Mouse (Mus musculus) heart, postnatal 0 days (tissue): ENCODE results near the gene Rapgef1. TPM values are rescaled to one million over a fixed set of nuclear protein-coding genes. Genes with fewer than 3 reads are reported as not detected.
A peak's percentile ranks its signal among the peaks of the same experiment; 100 is the strongest.

Experiments used
- ATAC-seq: fragments of 200-750 bp; cut with Nextera tagmentation; 2 replicates; pipeline ENCODE4 v1.8.0; 2017; ENCODE audit warnings: low read depth, moderate number of reproducible peaks, moderate library complexity; ENCODE audit not compliant: insufficient read depth
- DNase-seq: peaks from one replicate; pipeline ENCODE4 v3.0.0-alpha.2; 2016; ENCODE audit warnings: low spot score
- H3K27ac ChIP-seq: fragments of 300-500 bp; sonication (generic); 2 replicates; pipeline ENCODE4 v1.5.1; 2014; ENCODE audit warnings: low read depth, mild to moderate bottlenecking
- H3K27me3 ChIP-seq: fragments of 300-500 bp; sonication (generic); 2 replicates; pipeline ENCODE4 v1.6.1; 2014; ENCODE audit warnings: low read length, mixed read lengths; ENCODE audit not compliant: control insufficient read depth, insufficient read depth
- H3K36me3 ChIP-seq: fragments of 300-500 bp; sonication (generic); replicated peaks from 2 replicates; pipeline ENCODE4 v1.6.1; 2014; ENCODE audit warnings: low read length, mixed read lengths; ENCODE audit not compliant: control insufficient read depth, insufficient read depth
- H3K4me1 ChIP-seq: fragments of 300-500 bp; sonication (generic); 2 replicates; pipeline ENCODE4 v1.6.1; 2014; ENCODE audit warnings: antibody characterized with exemption; ENCODE audit not compliant: control insufficient read depth, insufficient read depth
- H3K4me2 ChIP-seq: fragments of 300-500 bp; sonication (generic); 2 replicates; pipeline ENCODE4 v1.6.1; 2014; ENCODE audit warnings: low read depth, mild to moderate bottlenecking, low read length, moderate library complexity
- H3K4me3 ChIP-seq: fragments of 300-500 bp; sonication (generic); 2 replicates; pipeline ENCODE4 v1.5.1; 2014; ENCODE audit warnings: low read depth, low read length
- H3K9ac ChIP-seq: fragments of 300-500 bp; sonication (generic); replicated peaks from 2 replicates; pipeline ENCODE4 v1.6.1; 2014; ENCODE audit warnings: low read depth, low read length, mixed read lengths
- H3K9me3 ChIP-seq: fragments of 300-500 bp; sonication (generic); replicated peaks from 2 replicates; pipeline ENCODE4 v1.6.1; 2016; ENCODE audit warnings: low read length; ENCODE audit not compliant: control insufficient read depth
- CTCF ChIP-seq: IDR thresholded peaks from 2 replicates; pipeline ENCODE4 v1.5.1; 2016; ENCODE audit warnings: antibody characterized with exemption, control low read depth, low read depth
- EP300 ChIP-seq: IDR thresholded peaks from 2 replicates; pipeline ENCODE4 v1.6.1; 2016; ENCODE audit warnings: antibody characterized with exemption, low read depth
- WGBS: fragments of 180-500 bp; shearing (Covaris S2); extraction: QIAGEN DNeasy Blood & Tissue Kit; methylation state at CpG from one replicate; pipeline ENCODE4 v1.1.7; 2014; 5-methylcytosine and 5-hydroxymethylcytosine counted together
- polyA plus RNA-seq: library from polyadenylated mRNA; unstranded; fragments of >200 nt; fragmentation: Nextera tagmentation; extraction: Ambion mirVana; gene quantifications from 2 replicates; pipeline ENCODE4 v1.2.1, GENCODE M21; 2015
- total RNA-seq: library from RNA; depleted of rRNA; stranded (reverse); fragments of >200 nt; gene quantifications from 2 replicates; pipeline ENCODE4 v1.2.3, GENCODE M21; 2014; ENCODE audit warnings: low replicate concordance; rRNA removed

Rapgef1 gene
- total and polyA plus RNA-seq, 2 experiments from 2014 or later = 9.0 to 47.6 TPM

DNA sequence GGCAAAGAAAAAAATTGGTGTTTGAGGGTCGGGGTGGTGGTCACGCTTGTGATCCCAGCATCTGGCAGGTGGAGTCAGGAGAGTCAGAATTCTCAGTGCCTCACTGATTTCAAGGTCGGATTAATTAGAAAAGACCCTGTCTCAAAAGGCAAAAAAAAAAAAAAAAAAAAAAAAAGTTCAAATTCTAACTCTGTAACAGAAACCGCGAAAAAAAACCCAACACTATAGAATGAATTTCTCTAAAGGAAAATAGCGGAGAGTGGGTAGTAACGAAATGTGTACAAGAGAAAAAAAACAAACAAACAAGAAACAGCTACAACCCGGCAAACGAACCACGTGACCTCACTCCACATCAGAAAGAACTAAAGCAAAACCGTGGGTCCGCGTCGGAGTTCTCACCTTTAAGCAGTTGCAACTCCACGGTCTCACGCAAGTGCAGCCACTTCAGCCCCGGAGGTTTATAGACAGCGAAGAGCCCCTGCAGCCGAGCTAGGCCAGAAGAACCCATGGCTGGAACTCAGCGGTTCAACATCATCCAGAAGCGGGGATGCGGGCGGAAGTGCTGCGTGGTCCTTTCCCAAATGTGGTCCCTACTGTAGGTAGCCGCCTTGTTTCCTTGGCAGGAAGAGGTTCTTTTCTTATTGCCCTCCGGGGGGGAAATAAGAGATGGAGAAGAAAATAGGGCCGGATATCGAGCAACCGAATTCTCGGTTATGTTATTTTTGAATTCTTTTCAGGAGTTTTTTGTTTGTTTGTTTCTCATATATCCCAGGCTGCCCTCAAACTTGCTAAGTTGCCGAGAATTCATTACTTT is 167.8 kb downstream of the Rapgef1 start, which contains the start of gene Coq4:
Gene Coq4, plus strand, starts transcription at position 390 of the 814 bp plus-strand sequence.
- H3K4me1 ChIP-seq = peaks cover 9% of the 10 kb centered on the region; the same call in 1 of the 2 replicates
- peak within 1 kb of the TSS; percentile 58 for H3K9ac ChIP-seq
- ATAC-seq (peak; percentile 91), DNase-seq (peak; percentile 96)
- H3K27me3 ChIP-seq = no peaks in the 10 kb centered on the region
- peak within 1 kb of the TSS; percentile 70 for H3K4me3 ChIP-seq
- peak within 1 kb of the TSS; percentile 79 for H3K4me2 ChIP-seq
- 3% methylated on average over 31 of the region's 31 CpGs for WGBS
- H3K27ac ChIP-seq = peak within 1 kb of the TSS; percentile 84
- no peaks in the 10 kb centered on the region for H3K9me3 ChIP-seq
- H3K36me3 ChIP-seq = peaks cover 57% of the 10 kb centered on the region
- no peak for TF ChIP-seq EP300
- no peak for TF ChIP-seq CTCF

DNA sequence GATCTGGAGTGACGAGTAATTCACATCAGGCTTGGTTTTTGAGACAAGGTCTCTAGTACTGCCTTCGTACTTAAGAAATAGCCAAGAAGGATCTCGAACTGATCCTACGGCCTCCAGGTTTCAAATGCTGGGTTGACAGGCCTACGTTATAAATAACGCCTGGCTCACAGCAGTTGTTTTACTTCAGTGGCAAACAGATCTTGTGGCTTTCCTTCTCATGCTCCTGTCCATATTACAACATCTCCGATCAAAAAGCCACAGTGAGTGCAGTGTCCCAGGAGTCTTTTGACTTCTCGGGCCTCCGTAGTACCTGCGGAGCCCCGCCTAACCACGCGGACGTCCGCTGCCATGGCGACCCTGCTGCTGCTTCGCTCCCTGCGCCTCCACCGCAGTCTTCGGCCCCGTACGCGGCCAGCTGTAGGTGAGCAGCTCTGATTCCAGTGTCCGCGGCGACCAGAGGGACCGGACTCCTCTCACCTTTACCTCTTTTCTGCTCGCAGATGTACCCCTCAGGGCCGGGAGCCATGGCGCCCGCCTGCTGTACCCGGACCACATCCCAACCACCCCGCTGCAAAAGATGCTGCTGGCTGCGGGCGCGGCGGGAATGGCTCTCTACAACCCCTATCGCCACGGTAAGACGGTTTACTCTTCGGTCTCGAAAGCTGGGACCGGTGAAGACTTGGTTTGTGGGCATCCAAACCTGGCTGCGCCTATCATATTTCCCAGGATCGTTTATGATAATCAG is 168.6 kb downstream of the Rapgef1 start, which contains the start of gene Trub2:
Gene Trub2, minus strand, starts transcription at position 566 of the 745 bp plus-strand sequence.
- H3K27me3 ChIP-seq = no peaks in the 10 kb centered on the region
- peaks cover 49% of the 10 kb centered on the region for H3K36me3 ChIP-seq
- TF ChIP-seq EP300 = no peak
- no peak for TF ChIP-seq CTCF
- H3K4me1 ChIP-seq = peaks cover 9% of the 10 kb centered on the region; the same call in 1 of the 2 replicates
- ATAC-seq = peak; percentile 91
- H3K9me3 ChIP-seq = no peaks in the 10 kb centered on the region
- H3K9ac ChIP-seq = peak within 1 kb of the TSS; percentile 58
- H3K27ac ChIP-seq = peak within 1 kb of the TSS; percentile 84
- H3K4me3 ChIP-seq = peak within 1 kb of the TSS; percentile 70
- peak; percentile 70 for DNase-seq
- WGBS = under 1% methylated on average over 45 of the region's 45 CpGs
- H3K4me2 ChIP-seq = peak within 1 kb of the TSS; percentile 79

Other genes with a start within 250 kb of the Rapgef1 start
- gene Gm13420, start 132.0 kb downstream of the Rapgef1 start, total RNA-seq = not detected in 2 replicates
- gene Gm13420, start 132.0 kb downstream of the Rapgef1 start, polyA plus RNA-seq = not detected in 2 replicates
- not detected in 2 replicates for gene Gm13547, start 139.6 kb downstream of the Rapgef1 start, total RNA-seq
- not detected in 2 replicates for gene Gm13547, start 139.6 kb downstream of the Rapgef1 start, polyA plus RNA-seq
- 23.5 and 56.9 TPM in 2 replicates for gene Coq4, start 167.8 kb downstream of the Rapgef1 start, total RNA-seq
- 16.2 and 16.3 TPM in 2 replicates for gene Coq4, start 167.8 kb downstream of the Rapgef1 start, polyA plus RNA-seq
- gene Trub2, start 168.8 kb downstream of the Rapgef1 start, total RNA-seq = 26.9 and 42.6 TPM in 2 replicates
- 16.7 and 20.2 TPM in 2 replicates for gene Trub2, start 168.8 kb downstream of the Rapgef1 start, polyA plus RNA-seq
- gene Slc27a4, start 182.9 kb downstream of the Rapgef1 start, total RNA-seq = 28.2 and 30.0 TPM in 2 replicates
- gene Slc27a4, start 182.9 kb downstream of the Rapgef1 start, polyA plus RNA-seq = 8.4 and 8.6 TPM in 2 replicates
- 27.9 and 30.0 TPM in 2 replicates for gene Urm1, start 200.4 kb downstream of the Rapgef1 start, total RNA-seq
- gene Urm1, start 200.4 kb downstream of the Rapgef1 start, polyA plus RNA-seq = 14.2 and 14.5 TPM in 2 replicates
- gene Cercam, start 249.4 kb downstream of the Rapgef1 start, total RNA-seq = 11.7 and 24.0 TPM in 2 replicates
- gene Cercam, start 249.4 kb downstream of the Rapgef1 start, polyA plus RNA-seq = 7.9 and 8.8 TPM in 2 replicates